Mouse (Mus musculus) lung, adult 18-20 months (tissue): Measurements from ENCODE around the gene Abcc9.
"Not testable (repeated sequence)": the region's sequence is repeated elsewhere in the genome, so short reads cannot be mapped to it uniquely, and the experiment has no call there.

ENCODE experiments used
- DNase-seq, 2 experiments: peaks; one replicate each; pipeline ENCODE4 v3.0.0; 2022; ENCODE audit warnings: mixed read lengths in 2 of 2

Gene Abcc9

GRCm38 (mm10) chr6:142701161-142701560 is 954 bp downstream of the Abcc9 start:
- no peak for DNase-seq

GRCm38 (mm10) chr6:142700753-142701152 is 1.4 kb downstream of the Abcc9 start:
- DNase-seq = no peak

- DNase-seq = no peak
These were observed 10.0 kb downstream of the Abcc9 start for GRCm38 (mm10) chr6:142692085-142692484.

- no peak for DNase-seq
These were observed 12.4 kb downstream of the Abcc9 start for GRCm38 (mm10) chr6:142689673-142690072.

- DNase-seq = no peak
These were observed 19.0 kb downstream of the Abcc9 start for GRCm38 (mm10) chr6:142682985-142683691.

GRCm38 (mm10) chr6:142670021-142670420 is 32.1 kb downstream of the Abcc9 start:
- DNase-seq = no peak

GRCm38 (mm10) chr6:142669343-142669742 is 32.8 kb downstream of the Abcc9 start:
- DNase-seq = no peak

GRCm38 (mm10) chr6:142668831-142669230 is 33.3 kb downstream of the Abcc9 start:
- no peak for DNase-seq

GRCm38 (mm10) chr6:142668419-142668766 is 33.7 kb downstream of the Abcc9 start:
- DNase-seq = no peak

GRCm38 (mm10) chr6:142667701-142668418 is 34.3 kb downstream of the Abcc9 start:
- peak; percentile 26 to 30 for DNase-seq

GRCm38 (mm10) chr6:142662056-142662455 is 40.1 kb downstream of the Abcc9 start:
- not testable (repeated sequence) for DNase-seq

- no peak for DNase-seq
These were observed 43.1 kb downstream of the Abcc9 start for GRCm38 (mm10) chr6:142659038-142659437.

- DNase-seq = no peak
These were observed 47.6 kb downstream of the Abcc9 start for GRCm38 (mm10) chr6:142654561-142654960.

- no peak for DNase-seq
These were observed 49.9 kb downstream of the Abcc9 start for GRCm38 (mm10) chr6:142652175-142652574.

GRCm38 (mm10) chr6:142649331-142649730 is 52.8 kb downstream of the Abcc9 start:
- DNase-seq = no peak

GRCm38 (mm10) chr6:142645474-142645873 is 56.6 kb downstream of the Abcc9 start:
- DNase-seq = no peak

GRCm38 (mm10) chr6:142639301-142639700 is 62.8 kb downstream of the Abcc9 start:
- no peak for DNase-seq

GRCm38 (mm10) chr6:142635654-142636053 is 66.5 kb downstream of the Abcc9 start:
- no peak for DNase-seq

- DNase-seq = no peak
These were observed 66.9 kb downstream of the Abcc9 start for GRCm38 (mm10) chr6:142635185-142635583.

- no peak for DNase-seq
These were observed 67.5 kb downstream of the Abcc9 start for GRCm38 (mm10) chr6:142634530-142635184.

GRCm38 (mm10) chr6:142623351-142623750 is 78.8 kb downstream of the Abcc9 start:
- no peak for DNase-seq

- DNase-seq = peak; percentile 16 to 41
These were observed 85.5 kb downstream of the Abcc9 start for GRCm38 (mm10) chr6:142616659-142617058.

GRCm38 (mm10) chr6:142614324-142614723 is 87.8 kb downstream of the Abcc9 start:
- DNase-seq = peak; percentile 37 to 55

- DNase-seq = no peak
These were observed 89.7 kb downstream of the Abcc9 start for GRCm38 (mm10) chr6:142612366-142612765.
